Mouse (Mus musculus) heart, embryonic 11.5 days (tissue): ENCODE results near the gene Rab25. TPM values are rescaled to one million over a fixed set of nuclear protein-coding genes. Genes with fewer than 3 reads are reported as not detected.
"Not testable (repeated sequence)": the region's sequence is repeated elsewhere in the genome, so short reads cannot be mapped to it uniquely, and the experiment has no call there.

Experiments used
- ATAC-seq: fragments of 200-750 bp; cut with Nextera tagmentation; replicated peaks from 2 replicates; pipeline ENCODE4 v1.8.0; 2017; ENCODE audit warnings: moderate library complexity; ENCODE audit not compliant: insufficient number of reproducible peaks, low FRiP score, low TSS enrichment
- H3K27ac ChIP-seq: fragments of 300-500 bp; sonication (generic); 2 replicates; pipeline ENCODE4 v1.5.1; 2014; ENCODE audit warnings: mild to moderate bottlenecking, low read depth, low read length
- H3K27me3 ChIP-seq: fragments of 300-500 bp; sonication (generic); 2 replicates; pipeline ENCODE4 v1.6.1; 2014; ENCODE audit warnings: mild to moderate bottlenecking, low read length, mixed read lengths; ENCODE audit not compliant: control insufficient read depth, insufficient read depth
- H3K36me3 ChIP-seq: fragments of 300-500 bp; sonication (generic); 2 replicates; pipeline ENCODE4 v1.6.1; 2014; ENCODE audit warnings: mild to moderate bottlenecking, low read length, moderate library complexity, mixed read lengths; ENCODE audit not compliant: control insufficient read depth, insufficient read depth
- H3K4me1 ChIP-seq: fragments of 300-500 bp; sonication (generic); 2 replicates; pipeline ENCODE4 v1.6.1; 2014; ENCODE audit warnings: low read length; ENCODE audit not compliant: control insufficient read depth, insufficient read depth
- H3K4me2 ChIP-seq: fragments of 300-500 bp; sonication (generic); 2 replicates; pipeline ENCODE4 v1.6.1; 2014; ENCODE audit warnings: mild to moderate bottlenecking, moderate library complexity
- H3K4me3 ChIP-seq: fragments of 300-500 bp; sonication (generic); 2 replicates; pipeline ENCODE4 v1.5.1; 2014; ENCODE audit warnings: low read depth, low read length
- H3K9ac ChIP-seq: fragments of 300-500 bp; sonication (generic); 2 replicates; pipeline ENCODE4 v1.6.1; 2014; ENCODE audit warnings: mild to moderate bottlenecking, low read depth, low read length, moderate library complexity
- H3K9me3 ChIP-seq: fragments of 300-500 bp; sonication (generic); replicated peaks from 2 replicates; pipeline ENCODE4 v1.6.1; 2016; ENCODE audit warnings: low read length; ENCODE audit not compliant: control insufficient read depth
- WGBS: fragments of 180-500 bp; shearing (Covaris S2); extraction: QIAGEN DNeasy Blood & Tissue Kit; methylation state at CpG from one replicate; pipeline ENCODE4 v1.1.7; 2014; ENCODE audit not compliant: insufficient replicate concordance; 5-methylcytosine and 5-hydroxymethylcytosine counted together
- polyA plus RNA-seq: library from polyadenylated mRNA; unstranded; fragments of >200 nt; fragmentation: Nextera tagmentation; extraction: Ambion mirVana; gene quantifications from 2 replicates; pipeline ENCODE4 v1.2.1, GENCODE M21; 2014

Rab25 gene
- polyA plus RNA-seq = 0.21 TPM in 1 of 2 replicates, not detected in the other

DNA sequence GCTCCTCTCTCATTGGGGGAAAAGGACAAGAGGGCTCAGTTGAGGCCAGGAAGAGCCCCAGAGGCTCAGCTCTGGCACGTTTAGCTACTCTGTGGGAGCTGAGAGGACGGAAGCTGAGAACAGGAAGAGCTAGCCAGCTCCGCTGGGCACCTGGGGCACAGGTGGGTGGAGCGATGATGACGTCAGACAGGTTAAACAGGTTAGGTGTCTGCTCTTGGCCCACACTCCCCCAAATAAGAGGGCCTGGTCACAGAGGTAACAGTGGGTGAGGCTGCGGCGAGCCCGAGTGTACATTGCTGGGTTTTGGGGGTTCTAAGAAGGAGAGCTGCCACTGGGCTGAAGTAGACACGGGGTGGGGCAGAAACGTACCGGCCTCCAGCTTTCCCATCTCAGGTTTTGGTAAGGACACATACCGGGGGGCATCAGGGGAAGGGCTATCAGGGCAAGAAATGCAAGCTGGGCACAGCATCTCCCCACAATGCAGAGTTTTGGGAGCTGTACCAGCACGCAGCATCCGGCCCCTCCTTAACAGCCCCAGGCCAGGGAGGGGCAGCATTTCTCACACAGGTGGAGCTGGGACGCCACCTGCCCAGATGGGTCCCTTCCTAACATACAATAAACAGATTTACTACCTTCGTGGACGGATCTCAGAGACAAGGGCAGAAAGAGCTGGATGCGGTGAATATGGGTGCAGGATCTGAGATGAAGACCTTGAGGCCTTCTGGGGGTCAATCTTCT lies at the start of gene Rab25:
TSS of gene Rab25 (minus strand) at position 121 of the 738 bp plus-strand sequence.
- ATAC-seq = no peak
- Histone ChIP-seq H3K27me3 (no peaks in the 10 kb centered on the region), H3K9ac (no peak within 1 kb of the TSS), H3K4me3 (no peak within 1 kb of the TSS), H3K9me3 (no peaks in the 10 kb centered on the region), H3K27ac (no peak within 1 kb of the TSS), H3K4me1 (peaks cover 4% of the 10 kb centered on the region; the same call in 1 of the 2 replicates), H3K4me2 (no peak within 1 kb of the TSS), H3K36me3 (no peaks in the 10 kb centered on the region)
- WGBS = 46% methylated on average over 18 of the region's 18 CpGs

DNA sequence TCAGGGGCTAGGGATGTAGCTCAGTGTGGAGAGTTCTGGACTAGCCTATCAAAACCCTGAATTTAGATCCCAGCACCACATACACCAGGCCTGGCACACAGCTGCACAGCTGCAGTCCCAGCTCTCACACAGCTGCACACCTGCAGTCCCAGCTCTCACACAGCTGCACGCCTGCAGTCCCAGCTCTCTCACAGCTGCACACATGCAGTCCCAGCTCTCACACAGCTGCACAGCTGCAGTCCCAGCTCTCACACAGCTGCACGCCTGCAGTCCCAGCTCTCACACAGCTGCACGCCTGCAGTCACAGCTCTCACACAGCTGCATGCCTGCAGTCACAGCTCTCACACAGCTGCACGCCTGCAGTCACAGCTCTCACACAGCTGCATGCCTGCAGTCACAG lies 48.4 kb upstream of the Rab25 start:
- not testable (repeated sequence) for H3K9me3 ChIP-seq, H3K27me3 ChIP-seq, H3K4me2 ChIP-seq, ATAC-seq, H3K36me3 ChIP-seq, H3K27ac ChIP-seq, H3K9ac ChIP-seq, H3K4me3 ChIP-seq
- WGBS = 84% methylated on average over 4 of the region's 4 CpGs
- peaks cover 14% of the 10 kb centered on the region for H3K4me1 ChIP-seq

GRCm38 (mm10) chr3:88593893-88594580 lies 45.9 kb upstream of the Rab25 start:
- 0 out of 2 replicates have a peak overlapping the region, but pooled peaks have one; percentile 28 for H3K9ac ChIP-seq
- no peak overlapping the region for H3K27ac ChIP-seq
- no peaks in the 10 kb centered on the region for H3K9me3 ChIP-seq
- peaks cover 28% of the 10 kb centered on the region for H3K4me1 ChIP-seq
- H3K27me3 ChIP-seq = no peaks in the 10 kb centered on the region
- no peak for ATAC-seq
- H3K4me3 ChIP-seq = no peak overlapping the region
- no peaks in the 10 kb centered on the region for H3K36me3 ChIP-seq
- no peak overlapping the region for H3K4me2 ChIP-seq
- 43% methylated on average over 10 of the region's 10 CpGs for WGBS

GRCm38 (mm10) chr3:88592942-88593576 lies 45.0 kb upstream of the Rab25 start:
- Histone ChIP-seq H3K36me3 (peaks cover 2% of the 10 kb centered on the region), H3K4me1 (peaks cover 28% of the 10 kb centered on the region), H3K27ac (no peak overlapping the region), H3K9me3 (no peaks in the 10 kb centered on the region), H3K27me3 (no peaks in the 10 kb centered on the region), H3K9ac (no peak overlapping the region), H3K4me3 (no peak overlapping the region), H3K4me2 (no peak overlapping the region; the same call in 1 of the 2 replicates)
- no peak for ATAC-seq
- 70% methylated on average over 10 of the region's 10 CpGs for WGBS

DNA sequence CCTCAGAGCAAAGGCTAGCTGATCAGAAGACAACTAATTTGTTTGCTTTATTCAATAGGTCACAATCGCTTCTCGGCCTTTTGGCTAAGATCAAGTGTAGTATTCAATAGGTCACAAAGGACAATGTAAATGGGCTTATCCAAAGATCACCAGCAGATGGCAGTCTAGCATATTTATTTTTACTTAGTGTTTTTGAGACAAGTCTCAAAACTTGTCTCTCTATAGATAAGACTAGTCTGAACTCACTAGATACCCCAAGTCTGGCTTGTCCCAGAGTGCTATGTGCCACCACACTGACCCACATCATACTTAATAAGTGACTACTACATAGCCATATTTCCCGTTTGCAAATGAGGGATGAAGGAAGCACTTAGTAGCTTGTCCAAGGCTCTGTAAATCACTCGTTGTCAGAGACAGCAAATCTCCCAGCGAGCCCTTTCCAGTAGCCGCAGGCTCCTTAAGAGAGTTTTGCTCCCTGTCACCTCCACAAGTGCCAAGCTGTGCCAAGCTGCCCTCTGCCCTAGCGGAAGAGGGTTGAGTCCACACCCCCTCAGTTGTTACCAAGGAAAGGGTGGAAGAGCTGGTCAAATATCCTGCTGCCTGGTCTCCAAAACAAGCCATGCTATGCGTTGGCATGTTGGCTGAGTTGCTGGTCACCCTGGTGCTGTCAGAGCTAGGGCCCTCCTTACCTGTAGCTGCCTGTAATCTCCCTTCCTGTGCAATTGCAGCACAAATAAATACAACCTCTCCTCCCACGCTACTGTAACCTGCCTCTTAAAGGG lies 44.0 kb upstream of the Rab25 start:
- H3K9ac ChIP-seq = 0 out of 2 replicates have a peak overlapping the region, but pooled peaks have one; percentile 2
- peaks cover 7% of the 10 kb centered on the region for H3K36me3 ChIP-seq
- H3K27me3 ChIP-seq = no peaks in the 10 kb centered on the region
- H3K9me3 ChIP-seq = no peaks in the 10 kb centered on the region
- WGBS = 39% methylated on average over 9 of the region's 9 CpGs
- H3K4me1 ChIP-seq = peaks cover 28% of the 10 kb centered on the region
- no peak for ATAC-seq
- no peak overlapping the region for H3K27ac ChIP-seq
- H3K4me2 ChIP-seq = no peak overlapping the region
- H3K4me3 ChIP-seq = no peak overlapping the region

GRCm38 (mm10) chr3:88591044-88591443 lies 42.9 kb upstream of the Rab25 start:
- H3K36me3 ChIP-seq = peaks cover 9% of the 10 kb centered on the region
- H3K9me3 ChIP-seq = no peaks in the 10 kb centered on the region
- H3K9ac ChIP-seq = peak overlapping the region; percentile 44
- H3K4me1 ChIP-seq = peaks cover 28% of the 10 kb centered on the region
- ATAC-seq = 0 out of 2 replicates have a peak, but pooled peaks have one; percentile 23
- no peak overlapping the region for H3K4me3 ChIP-seq
- no peaks in the 10 kb centered on the region for H3K27me3 ChIP-seq
- 35% methylated on average over 3 of the region's 3 CpGs for WGBS
- H3K27ac ChIP-seq = no peak overlapping the region
- no peak overlapping the region for H3K4me2 ChIP-seq

GRCm38 (mm10) chr3:88590246-88590645 lies 42.1 kb upstream of the Rab25 start:
- peaks cover 13% of the 10 kb centered on the region for H3K36me3 ChIP-seq
- no peak for ATAC-seq
- 0 out of 2 replicates have a peak overlapping the region, but pooled peaks have one; percentile 19 for H3K27ac ChIP-seq
- 36% methylated on average over 5 of the region's 5 CpGs for WGBS
- peaks cover 28% of the 10 kb centered on the region for H3K4me1 ChIP-seq
- H3K9me3 ChIP-seq = no peaks in the 10 kb centered on the region
- H3K27me3 ChIP-seq = no peaks in the 10 kb centered on the region
- no peak overlapping the region for H3K4me2 ChIP-seq
- H3K4me3 ChIP-seq = no peak overlapping the region
- no peak overlapping the region; the same call in 1 of the 2 replicates for H3K9ac ChIP-seq

GRCm38 (mm10) chr3:88586640-88587039 lies 38.5 kb upstream of the Rab25 start:
- no peak overlapping the region for H3K4me3 ChIP-seq
- 87% methylated on average over 5 of the region's 5 CpGs for WGBS
- peaks cover 16% of the 10 kb centered on the region for H3K4me1 ChIP-seq
- no peak for ATAC-seq
- no peak overlapping the region for H3K4me2 ChIP-seq
- no peak overlapping the region for H3K9ac ChIP-seq
- H3K9me3 ChIP-seq = no peaks in the 10 kb centered on the region
- no peaks in the 10 kb centered on the region for H3K27me3 ChIP-seq
- H3K27ac ChIP-seq = no peak overlapping the region
- peaks cover 13% of the 10 kb centered on the region for H3K36me3 ChIP-seq
